Mouse (Mus musculus): Measurements from ENCODE around the gene Tmem251. TPM values are rescaled to one million over a fixed set of nuclear protein-coding genes. Genes with fewer than 3 reads are reported as not detected.

Gene Tmem251
- 10 to 100 TPM in 1 of 2 experiments, 1 to 10 TPM in 1; 7.0 to 10.8 TPM for total RNA-seq (2021)
- long read RNA-seq, experiment 1, transcript Tmem251-201 (2 exons, 3,367 nt), result major isoform, 25 of 43 reads
- long read RNA-seq, experiment 1, partial matches to known transcripts, result 0 of 43 reads
- long read RNA-seq, experiment 1, other reads (novel, unspliced or antisense), result 18 of 43 reads
- long read RNA-seq, experiment 2, transcript Tmem251-201 (2 exons, 3,367 nt), result major isoform, 9 of 15 reads
- long read RNA-seq, experiment 2, partial matches to known transcripts, result 0 of 15 reads
- long read RNA-seq, experiment 2, other reads (novel, unspliced or antisense), result 6 of 15 reads

DNA sequence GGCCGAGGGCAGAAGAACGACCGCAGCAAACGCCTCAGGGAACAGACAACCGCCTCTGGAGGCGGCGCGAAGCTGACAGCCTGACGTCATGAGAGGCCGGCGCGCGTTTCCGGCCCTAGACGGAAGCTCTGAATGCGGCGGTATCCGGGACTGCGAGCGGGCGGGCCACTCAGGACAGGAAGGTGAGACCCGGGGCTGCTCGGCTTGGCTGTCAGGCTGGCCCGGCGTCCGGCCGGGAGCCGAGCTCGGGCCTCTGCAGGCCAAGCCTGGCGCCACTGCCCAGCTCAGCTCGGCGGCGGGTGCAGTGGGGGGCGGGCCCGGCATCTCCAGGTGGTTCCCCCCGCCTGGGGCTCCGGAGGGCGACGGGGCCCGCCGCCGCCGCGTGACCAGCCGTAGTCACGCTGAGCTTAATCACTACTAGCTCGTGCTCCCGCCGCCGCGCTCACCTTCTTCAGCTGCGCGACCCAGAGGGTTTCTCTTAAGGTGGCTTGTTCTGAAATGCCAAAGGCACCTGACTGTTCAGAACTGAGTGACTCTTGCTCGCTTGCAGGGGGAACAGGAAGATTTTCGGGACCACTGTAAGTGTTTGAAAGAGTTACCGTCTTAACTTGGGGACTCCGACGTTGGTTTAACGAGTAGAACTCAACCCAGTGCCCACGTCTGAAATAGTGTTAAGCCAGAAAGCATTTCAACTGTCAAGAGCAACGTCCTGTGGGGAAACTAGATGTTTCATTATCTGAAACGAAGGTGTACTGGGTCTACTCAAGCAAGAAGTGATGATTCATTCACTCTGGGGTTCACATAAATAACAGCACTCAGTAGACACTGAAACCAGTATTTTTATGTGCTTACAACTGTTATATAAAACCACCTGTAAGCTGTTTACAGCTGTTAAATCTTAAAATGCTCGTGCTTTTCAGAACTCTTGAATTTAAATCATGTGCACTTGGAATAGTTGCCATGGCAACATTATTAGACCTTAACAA, at the start of gene Tmem251, which contains the start of gene Moap1:
Tmem251 (plus strand) TSS at position 174 of the 986 bp plus-strand sequence.
Moap1 (minus strand) TSS at position 73 of the 986 bp plus-strand sequence.
- DNase-seq, result peak; percentile 94

DNA sequence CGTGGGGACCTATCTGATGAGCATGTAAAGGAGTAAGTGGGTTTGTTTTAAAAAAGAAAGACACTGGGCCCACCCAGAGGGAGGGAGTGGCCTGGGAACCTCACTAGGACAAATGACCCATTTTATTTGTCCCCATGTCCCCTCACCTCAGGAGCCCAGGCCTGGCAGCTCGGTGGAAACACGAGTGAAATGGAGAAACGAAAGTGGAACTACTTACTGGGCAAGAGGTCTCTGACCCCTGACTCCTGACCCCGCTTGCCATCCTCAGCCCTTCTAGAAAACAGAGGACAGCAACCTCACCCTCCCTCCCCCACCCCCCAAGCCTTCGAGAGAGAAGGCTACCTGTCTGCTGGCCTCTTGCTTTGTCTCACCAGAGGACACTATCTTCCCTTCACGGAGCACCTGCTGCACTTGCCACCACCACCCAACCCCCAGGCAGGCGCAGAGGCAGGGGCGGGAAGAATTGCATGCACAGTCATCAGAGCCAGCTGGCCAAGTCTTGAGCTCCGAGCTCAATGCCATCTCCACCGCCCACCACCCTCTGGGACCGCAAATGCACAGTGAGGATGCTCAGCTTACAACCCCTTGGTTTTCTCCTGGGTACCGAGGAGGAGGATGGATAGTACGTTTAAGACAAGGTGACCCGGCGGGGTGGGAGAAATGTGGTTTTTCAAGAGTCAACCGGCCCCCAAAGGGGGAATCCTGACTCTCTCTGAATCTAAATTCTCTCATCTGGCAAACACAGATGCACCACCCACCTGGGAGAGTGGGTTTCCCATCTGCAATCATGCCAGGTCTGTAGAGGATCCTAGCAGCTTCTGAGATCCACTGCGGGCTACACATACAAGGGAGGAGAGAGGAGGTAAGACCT, 48.0 kb upstream of the Tmem251 start:
- no peak for DNase-seq

DNA sequence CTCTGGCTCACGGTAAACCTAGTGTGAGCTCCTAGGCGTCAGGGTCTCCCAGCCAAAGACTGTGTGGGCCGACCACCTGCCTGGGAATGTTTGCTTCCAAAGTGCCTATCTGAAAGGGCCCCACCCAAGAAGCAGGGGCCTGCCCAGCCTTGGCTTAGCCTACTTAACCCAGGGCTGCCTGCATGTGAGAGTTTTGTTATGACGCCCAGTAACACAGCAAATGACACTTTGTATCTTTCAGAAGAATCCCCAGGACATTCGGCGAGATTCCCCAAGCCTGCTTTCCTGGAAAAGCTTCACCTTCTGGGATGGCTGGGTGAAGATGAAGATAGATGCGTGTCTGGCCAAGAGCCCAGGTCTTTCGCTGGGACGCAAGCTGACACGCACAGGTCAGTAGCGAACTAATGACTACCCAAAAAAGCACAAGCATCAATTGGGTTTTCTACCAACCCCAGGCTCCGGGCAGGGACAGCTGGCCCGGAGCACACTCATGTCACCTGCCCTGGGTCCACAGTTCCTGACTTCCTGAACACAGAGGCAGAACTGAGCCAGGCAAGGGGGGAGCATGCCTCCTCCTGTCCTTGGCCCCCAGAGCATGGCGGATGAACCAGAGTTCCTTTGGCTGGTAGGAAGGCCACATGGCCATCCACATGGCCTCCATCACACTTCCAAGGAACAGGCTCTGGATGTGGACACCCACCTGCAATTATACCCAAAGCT, 46.8 kb upstream of the Tmem251 start:
- DNase-seq, result no peak

DNA sequence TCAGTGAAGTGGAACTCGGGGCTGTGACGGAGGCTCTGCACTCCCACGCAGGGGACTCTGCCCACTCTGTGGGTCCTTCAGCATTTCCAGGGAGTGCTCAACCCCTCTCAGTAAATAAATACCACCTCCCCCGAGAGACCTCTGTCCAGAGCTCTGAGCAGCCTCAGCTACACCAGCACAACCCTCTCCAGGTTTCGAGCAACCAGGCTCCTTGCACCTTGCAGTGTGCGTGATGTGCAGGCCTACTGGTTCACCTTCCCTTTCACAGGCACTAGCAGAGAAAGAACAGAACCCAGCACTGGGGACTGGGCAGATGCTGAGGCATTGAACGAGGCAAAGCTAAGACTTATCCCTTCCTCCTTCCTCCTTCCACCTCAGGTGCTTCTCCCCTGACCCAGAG, 46.2 kb upstream of the Tmem251 start:
- no peak for DNase-seq

DNA sequence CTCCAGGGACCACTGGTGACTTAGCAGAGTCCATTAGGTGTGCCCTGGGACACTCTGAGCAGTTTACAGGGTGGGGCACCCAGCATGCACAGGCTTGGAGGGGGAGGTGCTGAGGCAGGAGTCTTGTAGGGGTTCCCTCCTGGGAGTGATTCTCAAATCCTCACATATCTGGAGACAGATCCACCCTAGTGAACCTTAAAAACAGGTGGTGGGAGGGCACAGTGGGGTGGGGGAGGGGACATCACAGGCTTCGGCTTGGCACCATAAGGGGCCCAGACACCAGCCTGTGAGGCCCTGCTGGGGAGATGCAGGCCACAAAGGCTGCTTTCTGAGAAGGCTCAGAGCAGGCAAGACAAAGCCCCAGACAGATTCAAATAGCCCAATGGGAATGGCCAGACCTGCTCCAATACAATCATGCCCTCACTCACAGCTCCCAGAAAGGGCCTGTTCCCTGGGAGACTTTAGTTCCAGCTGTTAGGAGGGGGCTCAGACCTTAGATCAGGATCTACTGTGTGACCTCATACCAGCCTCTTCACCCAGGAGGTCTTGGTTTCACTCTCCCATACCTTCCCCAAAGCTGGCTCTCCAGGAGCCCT, 45.4 kb upstream of the Tmem251 start:
- DNase-seq, result no peak

DNA sequence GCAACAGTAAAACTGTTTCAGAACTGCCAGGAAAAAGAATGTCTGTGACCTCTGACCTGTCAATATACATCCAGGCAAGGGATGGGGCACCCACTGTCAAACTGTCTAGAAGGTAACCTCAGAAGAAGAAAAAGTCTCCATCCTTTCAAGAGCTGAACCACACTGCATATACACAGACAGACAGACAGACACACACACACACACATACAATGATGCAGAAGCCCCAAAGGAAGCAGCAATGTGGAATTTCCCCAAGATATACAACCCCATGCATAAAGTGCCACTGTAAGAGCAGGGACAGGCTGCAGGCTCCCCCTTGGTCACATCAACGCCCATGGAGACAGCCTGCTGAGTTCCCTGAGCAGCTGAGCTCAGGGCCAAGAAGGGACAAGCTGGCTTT, 44.4 kb upstream of the Tmem251 start:
- DNase-seq, result no peak

DNA sequence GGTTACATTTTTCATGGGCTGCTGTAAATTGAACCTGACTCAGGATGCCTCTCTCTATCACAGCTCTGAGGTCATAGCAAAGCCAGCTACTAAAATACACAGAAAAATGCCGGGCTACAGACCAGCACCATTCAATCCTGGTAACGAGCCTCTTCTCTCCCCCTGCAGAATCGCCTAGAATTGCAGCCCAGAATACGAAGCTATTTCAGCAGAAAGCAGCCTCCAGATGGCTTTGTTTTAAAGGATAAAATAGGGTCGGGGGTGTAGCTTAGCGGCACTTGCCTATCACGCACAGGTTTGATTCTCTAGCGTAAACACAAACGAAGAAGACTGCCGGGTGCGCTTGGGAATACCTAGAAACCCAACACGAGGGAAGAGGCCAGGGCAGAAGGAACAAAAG, 43.1 kb upstream of the Tmem251 start:
- DNase-seq, result no peak

DNA sequence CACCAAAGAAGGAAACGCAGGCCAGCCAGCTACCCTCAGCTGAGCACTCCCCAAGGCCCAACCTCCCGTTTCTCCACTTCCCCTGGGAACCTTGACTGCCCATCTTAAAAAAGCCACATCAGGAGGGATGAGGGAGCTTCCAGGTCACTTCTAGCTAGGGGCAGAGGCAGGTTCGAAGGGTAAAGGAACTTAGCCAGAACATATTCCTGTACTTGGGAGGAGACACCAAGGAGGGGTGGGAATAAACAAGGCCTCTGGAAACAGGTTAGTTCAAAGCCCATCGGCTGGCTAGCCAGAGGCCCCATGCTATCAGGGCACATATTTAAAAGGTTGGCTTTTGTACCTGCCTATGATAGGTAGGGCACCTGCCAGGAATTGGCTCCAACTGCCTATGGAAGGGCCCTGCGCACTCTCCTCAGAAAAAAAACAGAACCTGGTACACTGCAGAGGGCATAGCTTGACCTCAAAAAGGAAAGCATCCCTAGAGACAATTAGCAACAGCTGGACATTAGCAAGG, 41.8 kb upstream of the Tmem251 start:
- no peak for DNase-seq

DNA sequence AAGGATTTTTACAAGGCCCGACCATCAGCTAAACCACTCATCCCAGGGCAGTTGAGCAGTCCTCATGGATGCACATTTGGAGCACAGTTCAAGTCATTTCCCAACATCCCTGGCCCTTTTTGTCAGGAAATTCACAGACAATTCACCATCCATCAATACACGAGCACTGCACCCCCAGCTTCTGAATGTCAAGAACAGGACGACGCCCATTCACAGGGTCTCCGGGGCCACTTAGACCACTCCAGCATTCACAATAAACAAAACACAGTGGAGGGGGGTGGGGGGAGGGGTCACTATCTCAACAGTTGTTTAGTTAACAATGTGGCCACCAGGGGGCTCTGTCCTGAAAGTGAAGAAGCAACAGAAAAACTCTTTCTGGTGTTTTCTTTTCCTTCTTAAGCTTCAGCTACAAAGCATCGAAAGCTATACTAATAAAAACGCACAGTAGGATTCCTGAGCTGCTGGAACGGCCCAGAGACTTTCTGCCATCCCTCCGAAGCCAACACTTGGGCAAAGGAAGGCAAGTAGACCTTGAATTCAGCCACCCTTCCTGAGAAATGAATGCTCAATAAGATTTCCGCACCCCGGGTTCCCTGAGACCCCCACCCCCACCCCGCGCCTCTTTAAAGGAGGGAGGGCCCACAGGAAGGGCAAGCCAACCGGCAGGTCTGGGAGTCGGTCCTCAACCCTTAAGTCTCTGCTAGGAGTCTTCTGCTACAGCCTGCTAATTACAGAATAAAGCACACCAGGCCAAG, 41.0 kb upstream of the Tmem251 start:
- peak; percentile 80 to 90 for DNase-seq

DNA sequence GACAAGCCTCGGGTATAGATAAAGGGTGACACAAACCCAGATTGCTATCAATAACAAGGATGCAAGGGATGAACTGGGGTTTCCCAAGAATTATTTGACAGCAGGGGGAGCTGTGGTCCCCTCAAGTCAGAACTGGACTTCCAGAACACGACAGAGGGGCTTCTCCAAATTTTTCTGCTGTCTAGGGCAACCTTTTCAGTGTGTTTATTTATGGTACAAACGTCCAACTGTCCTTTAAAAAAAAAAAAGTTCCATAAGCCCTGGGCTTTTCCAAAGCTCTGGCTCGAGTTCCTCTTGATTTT, 40.5 kb upstream of the Tmem251 start:
- peak in 1 of 2 experiments; percentile 60 for DNase-seq

DNA sequence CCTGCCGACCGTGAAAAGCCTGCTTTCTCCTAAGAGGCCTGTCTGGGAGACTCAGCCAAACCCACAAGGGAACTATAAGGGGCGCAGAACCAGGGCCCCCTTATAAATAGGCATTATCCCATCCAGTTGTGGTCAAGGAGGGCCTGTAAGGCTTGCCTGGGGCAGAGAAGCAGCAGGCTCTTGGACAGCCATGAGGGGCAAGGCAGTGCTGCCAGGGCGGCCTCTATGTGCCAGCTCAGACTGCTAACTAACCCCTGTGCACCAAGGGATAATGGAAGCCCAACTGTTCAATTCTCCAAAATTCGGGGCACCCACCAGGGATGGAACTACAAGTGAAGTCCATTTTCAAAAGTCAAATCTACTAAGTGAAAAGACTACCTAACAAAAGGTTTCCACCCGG, 40.1 kb upstream of the Tmem251 start:
- no peak for DNase-seq

DNA sequence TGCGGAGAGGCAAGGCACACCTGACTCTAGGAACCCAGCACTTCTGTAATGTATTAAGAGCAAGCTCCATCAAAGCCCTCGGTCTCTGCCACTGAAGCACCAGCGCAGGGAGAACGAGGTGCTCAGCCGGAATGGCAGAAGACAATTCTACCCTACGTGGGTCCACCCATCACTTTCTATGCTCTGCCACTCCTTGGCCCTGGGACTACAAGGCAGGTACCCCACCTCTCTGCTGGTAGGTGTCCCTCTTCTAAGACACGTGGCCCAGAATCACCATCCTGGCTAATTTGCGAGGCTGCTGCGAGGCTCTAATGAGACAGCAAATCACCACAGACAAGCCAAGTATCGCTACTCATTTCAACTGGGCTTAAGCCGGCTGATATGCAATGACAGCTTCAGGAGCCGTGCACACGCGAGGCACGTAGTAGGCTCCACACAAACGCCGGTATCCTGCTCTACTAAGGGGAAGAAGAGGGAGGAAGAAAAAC, 39.6 kb upstream of the Tmem251 start:
- DNase-seq, result no peak

DNA sequence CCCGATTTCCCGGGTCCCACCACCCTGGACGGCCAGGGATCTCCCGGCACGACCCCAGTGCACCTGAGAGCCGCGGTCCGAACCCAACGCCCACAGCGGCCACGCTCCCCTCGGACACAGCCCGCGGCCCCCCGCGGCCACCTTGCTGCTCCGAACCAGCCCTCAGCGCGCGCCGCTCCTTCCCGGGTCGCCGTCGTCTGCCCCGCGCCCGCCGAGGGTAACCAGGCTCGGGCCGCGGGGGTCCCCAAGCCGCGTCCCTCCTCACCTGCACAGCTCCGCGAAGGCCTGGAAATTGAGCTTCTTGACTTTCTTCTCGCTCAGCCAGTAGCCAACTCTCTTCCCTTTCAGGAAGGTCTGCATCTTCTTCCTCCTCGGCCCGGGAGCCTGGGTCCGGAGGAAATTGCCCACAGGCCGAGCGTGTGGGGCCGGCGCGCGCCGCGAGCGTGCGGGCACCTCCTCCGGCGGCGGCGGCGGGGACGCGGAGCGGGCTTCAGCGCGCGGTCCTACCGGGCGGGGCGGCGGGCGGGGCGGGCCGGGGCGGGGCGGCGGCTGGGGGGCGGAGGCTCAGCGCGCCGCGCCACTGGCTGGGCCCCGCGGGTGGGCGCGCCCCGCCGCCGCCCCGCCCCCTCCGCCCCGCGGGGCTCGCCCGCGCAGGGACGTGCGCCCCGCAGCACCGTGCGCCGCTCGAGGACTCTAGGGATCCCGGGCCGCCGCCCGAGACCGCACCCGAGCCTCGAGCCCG, 38.9 kb upstream of the Tmem251 start, which contains the start of gene Itpk1:
Itpk1 (minus strand) TSS at position 474 of the 742 bp plus-strand sequence.
- peak; percentile 70 to 84 for DNase-seq

DNA sequence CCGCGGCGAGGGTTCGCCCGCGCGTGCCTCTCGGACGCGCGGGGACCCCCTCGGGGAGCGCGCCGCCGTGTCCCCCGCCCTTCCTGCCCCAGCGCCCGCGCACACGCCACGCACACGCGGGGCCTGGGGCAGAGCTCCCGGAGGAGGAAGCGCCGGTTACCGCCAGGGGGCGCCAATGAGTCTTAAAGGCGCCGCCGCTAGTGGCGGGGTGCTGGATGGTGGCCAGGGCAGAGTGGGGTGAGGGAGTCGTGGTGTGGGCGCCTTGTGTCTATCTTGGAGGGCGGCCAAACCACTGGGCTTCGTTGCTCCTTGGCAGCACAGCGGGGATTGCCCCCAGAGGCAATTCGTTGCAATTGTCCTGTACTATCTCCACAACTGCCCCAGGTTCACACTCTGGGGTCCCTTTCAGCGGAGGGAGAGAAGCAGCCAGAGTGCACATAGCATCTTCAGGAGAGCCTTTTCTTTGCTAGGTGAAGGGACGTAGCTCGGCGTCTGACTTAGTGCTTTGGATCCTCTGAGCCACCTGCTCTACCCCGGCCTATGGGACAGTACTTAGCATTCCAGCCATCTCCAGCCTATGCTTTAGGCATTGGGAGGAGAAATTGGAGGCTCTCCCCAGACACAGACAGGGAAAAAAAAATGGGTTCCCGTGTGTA, 38.2 kb upstream of the Tmem251 start:
- peak; percentile 89 to 94 for DNase-seq

DNA sequence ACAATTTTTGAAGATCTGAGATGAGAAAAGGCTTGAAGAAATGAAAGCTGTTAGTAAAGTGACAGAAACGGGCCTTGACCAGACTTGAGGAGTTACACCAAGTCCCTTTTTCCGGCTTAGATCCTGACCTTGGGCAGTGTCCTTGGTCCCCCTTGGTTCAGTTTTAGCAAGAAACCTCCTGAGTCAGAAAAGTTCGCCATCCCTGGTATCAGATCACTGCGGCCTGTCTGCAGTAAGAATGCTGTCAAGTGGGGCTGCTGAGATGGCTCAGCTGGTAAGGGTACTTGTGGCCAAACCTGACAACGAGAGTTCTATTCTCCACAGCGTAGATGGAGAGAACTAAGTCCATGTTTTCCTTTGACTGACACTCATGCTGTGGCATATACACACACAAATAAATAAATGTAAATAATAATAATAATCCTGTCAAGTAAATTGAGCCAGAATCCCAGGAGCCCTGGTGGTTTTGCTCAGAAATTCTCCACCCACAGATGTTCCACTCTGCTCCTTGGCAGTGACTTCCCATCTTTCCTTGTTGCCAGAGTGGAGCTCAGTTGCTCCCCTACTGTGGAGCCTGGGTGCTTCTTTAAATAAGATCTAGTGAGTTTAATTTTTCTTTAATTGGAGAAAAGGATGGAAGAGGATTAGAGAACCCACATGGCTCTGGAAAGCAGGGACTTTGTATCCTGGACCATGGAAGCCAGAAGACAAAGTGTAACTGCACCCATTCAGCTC, 37.5 kb upstream of the Tmem251 start:
- DNase-seq, result no peak

DNA sequence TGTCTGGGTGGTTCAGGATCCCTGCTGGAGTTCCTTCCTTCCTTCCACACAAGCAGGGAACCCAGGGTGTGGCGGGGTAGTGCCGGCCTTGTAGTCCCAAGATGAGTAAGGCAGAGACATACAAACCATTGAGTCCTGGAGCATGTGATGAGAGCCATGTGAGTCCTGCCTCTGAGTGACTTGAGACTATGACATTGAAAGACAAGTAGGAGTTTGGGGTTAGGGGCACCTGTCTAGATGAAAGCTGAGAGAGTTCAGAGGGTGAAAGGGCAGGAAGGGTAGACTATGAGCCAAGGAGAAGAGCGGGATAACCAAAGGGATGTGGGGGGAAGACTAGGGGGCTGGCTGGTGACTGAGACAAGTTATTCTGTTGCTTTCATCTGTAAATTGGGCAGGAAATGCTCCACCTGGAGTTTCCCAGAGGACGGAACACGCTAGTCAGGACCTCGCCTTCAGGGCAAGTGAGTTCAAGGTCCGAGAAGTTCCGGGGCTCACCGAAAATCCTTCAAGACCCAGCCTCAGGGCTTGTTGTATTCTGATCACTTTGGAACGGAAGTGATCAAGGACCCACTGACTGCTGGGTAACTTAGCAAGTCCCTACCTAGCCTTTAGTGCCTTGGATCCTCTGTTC, 36.6 kb upstream of the Tmem251 start:
- DNase-seq, result no peak

DNA sequence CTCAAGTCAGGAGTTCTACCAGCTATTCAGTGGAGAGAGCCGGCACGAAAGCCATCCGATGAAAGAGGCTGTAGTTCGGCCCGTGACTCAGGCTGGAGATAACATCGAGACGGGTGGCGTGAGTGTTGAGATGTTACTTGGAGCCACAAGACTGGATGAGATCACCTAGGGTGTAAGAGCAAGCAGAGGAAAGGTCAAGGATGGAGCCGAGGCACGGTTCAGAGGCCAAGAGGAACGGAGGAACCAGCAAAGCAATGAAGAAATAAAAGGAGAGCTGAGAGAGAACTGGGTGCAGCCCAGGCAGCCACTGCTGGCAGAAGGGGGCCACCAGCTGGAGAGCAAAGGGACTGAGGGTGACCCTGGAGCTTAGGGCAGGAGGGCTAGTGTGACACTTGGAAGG, 35.3 kb upstream of the Tmem251 start:
- peak; percentile 66 to 69 for DNase-seq
